Mouse (Mus musculus): ENCODE results near the gene Lrrc29.

DNA sequence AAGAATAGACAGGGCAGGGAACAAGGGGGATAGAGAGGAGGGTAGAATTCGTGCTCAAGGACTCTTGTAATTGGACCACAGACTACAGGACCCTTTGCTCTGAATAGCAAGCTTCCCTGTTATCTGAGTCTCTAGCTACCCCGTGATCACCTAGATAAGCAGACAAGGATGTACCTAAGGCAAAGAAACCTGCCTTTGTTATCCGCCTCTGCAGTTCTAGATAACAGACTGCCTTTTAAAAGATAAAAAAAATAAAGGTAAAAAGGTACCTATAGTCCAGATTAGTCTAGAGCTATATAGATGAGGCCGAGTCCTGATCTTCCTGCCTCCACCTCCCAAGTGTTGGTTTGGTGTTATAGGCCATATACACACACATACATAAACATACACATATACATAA lies 16.7 kb upstream of the Lrrc29 start:
- TF ChIP-seq CTCF (IDR thresholded peaks at IDR 0.05; ENCODE audit: borderline replicate concordance, extremely low read depth, insufficient read depth, insufficient read length) = no peak
- TF ChIP-seq POLR2A (IDR thresholded peaks at IDR 0.05; ENCODE audit: borderline replicate concordance, extremely low read depth, insufficient read depth, insufficient read length, poor library complexity, severe bottlenecking) = no peak

Measured in brain, embryonic 14.5 days (tissue).